Mouse (Mus musculus) lung, postnatal 0 days (tissue): ENCODE measurements at regions not wholly inside any gene's neighbourhood (a gene's known extent, or its start where the extent isn't known, plus 50 kb on each side); places are given as distances from the start of the nearest gene placed in this dataset.

Experiments
- ATAC-seq: fragments of 200-750 bp; cut with Nextera tagmentation; 2 replicates; pipeline ENCODE4 v1.8.0; 2017; ENCODE audit warnings: moderate library complexity
- DNase-seq: peaks from one replicate; pipeline ENCODE4 v3.0.0-alpha.2; 2016; ENCODE audit warnings: low spot score
- H3K27ac ChIP-seq: fragments of 300-500 bp; sonication (generic); 2 replicates; pipeline ENCODE4 v1.5.1; 2014; ENCODE audit warnings: antibody characterized with exemption, mild to moderate bottlenecking, low read length, mixed read lengths
- H3K27me3 ChIP-seq: fragments of 300-500 bp; sonication (generic); replicated peaks from 2 replicates; pipeline ENCODE4 v1.6.1; 2014; ENCODE audit warnings: low read length, mixed read lengths; ENCODE audit not compliant: insufficient read depth
- H3K36me3 ChIP-seq: fragments of 300-500 bp; sonication (generic); 2 replicates; pipeline ENCODE4 v1.6.1; 2014; ENCODE audit warnings: low read length, mixed read lengths; ENCODE audit not compliant: insufficient read depth
- H3K4me1 ChIP-seq: fragments of 300-500 bp; sonication (generic); 2 replicates; pipeline ENCODE4 v1.6.1; 2014; ENCODE audit warnings: antibody characterized with exemption, low read depth, low read length, mixed read lengths; ENCODE audit not compliant: insufficient read depth
- H3K4me2 ChIP-seq: fragments of 300-500 bp; sonication (generic); replicated peaks from 2 replicates; pipeline ENCODE4 v1.6.1; 2014; ENCODE audit warnings: low read depth, mild to moderate bottlenecking, low read length, moderate library complexity, mixed read lengths
- H3K4me3 ChIP-seq: fragments of 300-500 bp; sonication (generic); 2 replicates; pipeline ENCODE4 v1.5.1; 2014; ENCODE audit warnings: low read depth, low read length
- H3K9ac ChIP-seq: fragments of 300-500 bp; sonication (generic); replicated peaks from 2 replicates; pipeline ENCODE4 v1.6.1; 2014; ENCODE audit warnings: low read depth, mild to moderate bottlenecking
- H3K9me3 ChIP-seq: fragments of 300-500 bp; sonication (generic); 2 replicates; pipeline ENCODE4 v1.6.1; 2016; ENCODE audit warnings: low read length, mixed read lengths
- CTCF ChIP-seq: IDR thresholded peaks from 2 replicates; pipeline ENCODE4 v1.5.1; 2016; ENCODE audit warnings: antibody characterized with exemption, mild to moderate bottlenecking
- EP300 ChIP-seq: IDR thresholded peaks from 2 replicates; pipeline ENCODE4 v1.6.1; 2016; ENCODE audit warnings: antibody characterized with exemption, mild to moderate bottlenecking, control low read depth
- WGBS: fragments of 180-500 bp; shearing (Covaris S2); extraction: QIAGEN DNeasy Blood & Tissue Kit; methylation state at CpG from one replicate; pipeline ENCODE4 v1.1.7; 2014; 5-methylcytosine and 5-hydroxymethylcytosine counted together

- Histone ChIP-seq H3K9me3 (no peaks in the 10 kb centered on the region), H3K27ac (no peak overlapping the region), H3K27me3 (no peaks in the 10 kb centered on the region), H3K4me3 (no peak overlapping the region), H3K4me2 (no peak overlapping the region), H3K36me3 (no peaks in the 10 kb centered on the region), H3K9ac (no peak overlapping the region), H3K4me1 (no peaks in the 10 kb centered on the region)
- DNase-seq (no peak), ATAC-seq (no peak)
- TF ChIP-seq CTCF (no peak), EP300 (no peak)
Measured at GRCm38 (mm10) chr12:26999287-26999686, 343.1 kb downstream of the Sox11 start.

GRCm38 (mm10) chr12:26976284-26977065 is 365.9 kb downstream of the Sox11 start:
- H3K9ac ChIP-seq: no peak overlapping the region
- no peak overlapping the region for H3K4me3 ChIP-seq
- H3K27me3 ChIP-seq: no peaks in the 10 kb centered on the region
- TF ChIP-seq CTCF (no peak), EP300 (no peak)
- no peak for ATAC-seq
- H3K9me3 ChIP-seq: no peaks in the 10 kb centered on the region
- no peaks in the 10 kb centered on the region for H3K36me3 ChIP-seq
- H3K27ac ChIP-seq: no peak overlapping the region
- DNase-seq: no peak
- H3K4me1 ChIP-seq: no peaks in the 10 kb centered on the region
- H3K4me2 ChIP-seq: no peak overlapping the region
- 57% methylated on average over 8 of the region's 8 CpGs for WGBS

GRCm38 (mm10) chr12:26972495-26973113 is 369.8 kb downstream of the Sox11 start:
- ATAC-seq (no peak), DNase-seq (no peak)
- Histone ChIP-seq H3K9me3 (no peaks in the 10 kb centered on the region), H3K4me1 (no peaks in the 10 kb centered on the region), H3K27me3 (no peaks in the 10 kb centered on the region), H3K36me3 (no peaks in the 10 kb centered on the region), H3K4me2 (no peak overlapping the region), H3K4me3 (no peak overlapping the region), H3K27ac (no peak overlapping the region), H3K9ac (no peak overlapping the region)
- TF ChIP-seq CTCF (no peak), EP300 (no peak)
- 46% methylated on average over 4 of the region's 4 CpGs for WGBS

GRCm38 (mm10) chr12:26967018-26967737 is 375.2 kb downstream of the Sox11 start:
- no peak for TF ChIP-seq EP300
- no peak for TF ChIP-seq CTCF
- Histone ChIP-seq H3K27me3 (no peaks in the 10 kb centered on the region), H3K27ac (no peak overlapping the region), H3K4me2 (no peak overlapping the region), H3K9ac (no peak overlapping the region), H3K4me1 (no peaks in the 10 kb centered on the region), H3K36me3 (no peaks in the 10 kb centered on the region), H3K9me3 (no peaks in the 10 kb centered on the region), H3K4me3 (no peak overlapping the region)
- no peak for ATAC-seq
- peak; percentile 7 for DNase-seq
- WGBS: 35% methylated on average over 16 of the region's 16 CpGs

- DNase-seq (no peak), ATAC-seq (no peak)
- no peak overlapping the region for H3K27ac ChIP-seq
- no peaks in the 10 kb centered on the region for H3K4me1 ChIP-seq
- H3K4me3 ChIP-seq: no peak overlapping the region
- H3K36me3 ChIP-seq: no peaks in the 10 kb centered on the region
- no peaks in the 10 kb centered on the region for H3K9me3 ChIP-seq
- no peaks in the 10 kb centered on the region for H3K27me3 ChIP-seq
- no peak overlapping the region for H3K9ac ChIP-seq
- TF ChIP-seq CTCF (no peak), EP300 (no peak)
- H3K4me2 ChIP-seq: no peak overlapping the region
Measured at GRCm38 (mm10) chr12:26963917-26964316, 378.5 kb downstream of the Sox11 start.

- Histone ChIP-seq H3K4me1 (no peaks in the 10 kb centered on the region), H3K36me3 (no peaks in the 10 kb centered on the region), H3K9me3 (no peaks in the 10 kb centered on the region), H3K9ac (no peak overlapping the region), H3K27me3 (no peaks in the 10 kb centered on the region; the same call in 1 of the 2 replicates), H3K4me2 (no peak overlapping the region), H3K4me3 (no peak overlapping the region), H3K27ac (no peak overlapping the region)
- WGBS: 68% methylated on average over 2 of the region's 2 CpGs
- DNase-seq (no peak), ATAC-seq (no peak)
- no peak for TF ChIP-seq EP300
- TF ChIP-seq CTCF: no peak
Measured at GRCm38 (mm10) chr12:26939831-26940230, 402.5 kb downstream of the Sox11 start.
